Mouse (Mus musculus) stomach, embryonic 15.5 days (tissue): Measurements from ENCODE around the gene Yipf3. TPM values are rescaled to one million over a fixed set of nuclear protein-coding genes. Genes with fewer than 3 reads are reported as not detected.

Experiments used
- ATAC-seq: fragments of 200-750 bp; cut with Nextera tagmentation; 2 replicates; pipeline ENCODE4 v1.8.0; 2017; ENCODE audit warnings: low read depth, moderate number of reproducible peaks, moderate TSS enrichment; ENCODE audit not compliant: insufficient read depth, low FRiP score
- H3K27ac ChIP-seq: fragments of 300-500 bp; sonication (generic); 2 replicates; pipeline ENCODE4 v1.5.1; 2015; ENCODE audit warnings: mild to moderate bottlenecking, inconsistent platforms
- H3K27me3 ChIP-seq: fragments of 300-500 bp; sonication (generic); replicated peaks from 2 replicates; pipeline ENCODE4 v1.6.1; 2015; ENCODE audit warnings: inconsistent platforms
- H3K36me3 ChIP-seq: fragments of 300-500 bp; sonication (generic); 2 replicates; pipeline ENCODE4 v1.6.1; 2015; ENCODE audit warnings: inconsistent platforms
- H3K4me1 ChIP-seq: fragments of 300-500 bp; sonication (generic); 2 replicates; pipeline ENCODE4 v1.6.1; 2015; ENCODE audit warnings: inconsistent platforms
- H3K4me2 ChIP-seq: fragments of 300-500 bp; sonication (generic); 2 replicates; pipeline ENCODE4 v1.6.1; 2015; ENCODE audit warnings: mild to moderate bottlenecking, inconsistent platforms
- H3K4me3 ChIP-seq: fragments of 300-500 bp; sonication (generic); replicated peaks from 2 replicates; pipeline ENCODE4 v1.5.1; 2015; ENCODE audit warnings: inconsistent platforms
- H3K9ac ChIP-seq: fragments of 300-500 bp; sonication (generic); 2 replicates; pipeline ENCODE4 v1.6.1; 2015; ENCODE audit warnings: inconsistent platforms
- H3K9me3 ChIP-seq: fragments of 300-500 bp; sonication (generic); 2 replicates; pipeline ENCODE4 v1.6.1; 2016; ENCODE audit warnings: inconsistent platforms
- WGBS: fragments of 180-500 bp; shearing (Covaris S2); methylation state at CpG from one replicate; pipeline ENCODE4 v1.1.7; 2015; 5-methylcytosine and 5-hydroxymethylcytosine counted together
- microRNA counts: library from miRNA; unstranded; fragments of <30 nt; microRNA quantifications from one replicate; lab custom pipeline; 2016
- microRNA-seq: library from miRNA; unstranded; fragments of <30 nt; microRNA quantifications from one replicate; pipeline ENCODE4, GENCODE M21; 2016
- polyA plus RNA-seq: library from polyadenylated mRNA; unstranded; fragments of >200 nt; fragmentation: Nextera tagmentation; extraction: Ambion mirVana; gene quantifications from 2 replicates; pipeline ENCODE4 v1.2.1, GENCODE M21; 2015

Gene Yipf3
- polyA plus RNA-seq, 1 experiment from 2014 or later, result 104 TPM

DNA sequence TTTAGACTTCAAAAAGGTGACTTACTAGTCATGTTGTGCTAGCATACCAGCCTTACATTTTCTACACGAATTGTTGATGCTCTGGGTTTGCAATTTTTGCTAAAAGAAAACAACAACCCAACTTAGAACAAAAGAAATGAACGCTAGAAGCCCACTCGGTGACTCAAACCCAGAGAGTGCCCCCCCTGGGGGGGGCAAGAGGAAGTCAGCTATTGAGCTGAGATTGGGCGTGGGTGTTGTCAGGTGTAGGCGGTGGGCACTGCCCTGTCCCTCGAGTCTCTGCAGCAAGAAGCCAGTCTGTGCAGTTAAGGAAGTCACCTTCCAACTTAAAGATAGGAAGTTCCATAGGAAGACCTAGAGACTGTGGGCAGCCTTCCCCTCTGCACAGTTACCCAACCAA is 48.7 kb downstream of the Yipf3 start:
- Histone ChIP-seq H3K4me3 (no peak overlapping the region), H3K36me3 (no peaks in the 10 kb centered on the region), H3K9me3 (no peaks in the 10 kb centered on the region), H3K9ac (no peak overlapping the region), H3K27ac (no peak overlapping the region), H3K4me1 (peaks cover 18% of the 10 kb centered on the region), H3K27me3 (peaks cover 45% of the 10 kb centered on the region), H3K4me2 (peak overlapping the region; percentile 100; the same call in 1 of the 2 replicates)
- no peak for ATAC-seq
- WGBS, result 30% methylated on average over 6 of the region's 6 CpGs

DNA sequence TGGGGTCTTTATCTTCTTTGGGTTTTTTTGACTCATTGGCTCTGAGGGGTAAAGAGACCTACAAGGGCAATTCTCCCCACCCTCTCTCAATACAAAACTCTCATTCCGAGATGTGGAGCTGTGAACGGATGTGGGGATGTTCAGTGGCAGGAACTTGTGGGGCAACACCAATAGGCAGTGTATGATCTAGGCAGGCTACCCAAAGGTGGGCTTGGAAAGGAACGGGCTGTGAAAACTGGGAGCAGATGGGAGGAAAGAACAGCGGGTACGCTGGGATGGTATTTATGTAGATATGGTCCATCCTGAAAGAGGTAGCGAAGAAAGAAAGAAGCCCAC is 49.1 kb downstream of the Yipf3 start:
- no peaks in the 10 kb centered on the region for H3K9me3 ChIP-seq
- H3K4me3 ChIP-seq, result peak overlapping the region; percentile 59
- H3K4me2 ChIP-seq, result peak overlapping the region; percentile 100
- H3K4me1 ChIP-seq, result peaks cover 18% of the 10 kb centered on the region
- H3K36me3 ChIP-seq, result no peaks in the 10 kb centered on the region
- ATAC-seq, result no peak
- WGBS, result 12% methylated on average over 6 of the region's 6 CpGs
- H3K27ac ChIP-seq, result no peak overlapping the region
- H3K27me3 ChIP-seq, result peaks cover 45% of the 10 kb centered on the region
- H3K9ac ChIP-seq, result 0 out of 2 replicates have a peak overlapping the region, but pooled peaks have one; percentile 41

DNA sequence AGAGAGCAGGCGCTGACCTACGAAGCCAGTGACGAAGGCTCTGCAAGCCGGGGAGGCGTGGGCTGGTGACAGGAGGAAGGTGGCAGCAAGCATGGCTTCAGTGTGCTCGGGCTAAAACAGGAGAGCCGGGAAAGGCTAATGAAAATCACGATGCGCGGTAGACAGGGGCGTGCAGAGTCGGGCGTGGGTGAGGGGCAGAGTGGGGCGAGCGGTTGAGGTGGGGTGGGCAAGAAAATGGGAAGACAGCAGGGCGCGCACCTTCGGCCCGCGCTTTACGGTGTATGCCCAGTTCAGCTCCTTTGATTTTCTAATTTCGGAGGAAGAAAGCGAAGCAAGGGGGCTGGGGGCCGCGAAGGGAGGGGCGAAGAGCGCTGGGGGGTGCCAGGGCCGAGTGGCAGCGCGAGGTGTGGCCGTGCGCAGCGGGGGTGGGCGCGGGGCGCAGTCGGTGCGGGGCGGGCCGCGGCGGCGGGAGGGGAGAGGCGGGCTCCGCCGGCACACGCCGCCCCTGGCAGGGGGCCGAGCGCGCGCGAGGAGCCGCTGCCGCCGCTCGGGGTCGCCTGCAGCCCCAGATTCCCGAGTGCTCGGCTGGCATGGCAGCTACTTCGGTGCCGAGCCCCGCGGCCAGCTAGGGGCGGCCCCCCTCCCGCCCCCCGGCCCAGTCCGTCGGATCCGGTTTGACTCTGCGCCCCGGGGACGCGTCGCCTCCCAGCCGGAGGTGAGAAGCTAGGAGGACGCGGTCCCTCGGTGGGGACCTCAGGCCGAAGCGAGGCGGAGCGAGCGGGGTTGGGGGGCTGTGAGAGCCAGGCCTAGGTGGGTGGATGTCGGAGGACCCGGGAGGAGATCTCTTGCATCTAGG is 49.7 kb downstream of the Yipf3 start, which contains the start of gene Dlk2:
TSS of gene Dlk2 (plus strand) at position 58 of the 856 bp plus-strand sequence.
- under 1% methylated on average over 75 of the region's 86 CpGs for WGBS
- H3K9ac ChIP-seq, result peak within 1 kb of the TSS; percentile 41
- H3K27ac ChIP-seq, result no peak within 1 kb of the TSS
- H3K27me3 ChIP-seq, result peaks cover 45% of the 10 kb centered on the region
- H3K4me2 ChIP-seq, result peak within 1 kb of the TSS; percentile 100
- ATAC-seq, result no peak
- peaks cover 18% of the 10 kb centered on the region for H3K4me1 ChIP-seq
- no peaks in the 10 kb centered on the region for H3K36me3 ChIP-seq
- peak within 1 kb of the TSS; percentile 59 for H3K4me3 ChIP-seq
- no peaks in the 10 kb centered on the region for H3K9me3 ChIP-seq

DNA sequence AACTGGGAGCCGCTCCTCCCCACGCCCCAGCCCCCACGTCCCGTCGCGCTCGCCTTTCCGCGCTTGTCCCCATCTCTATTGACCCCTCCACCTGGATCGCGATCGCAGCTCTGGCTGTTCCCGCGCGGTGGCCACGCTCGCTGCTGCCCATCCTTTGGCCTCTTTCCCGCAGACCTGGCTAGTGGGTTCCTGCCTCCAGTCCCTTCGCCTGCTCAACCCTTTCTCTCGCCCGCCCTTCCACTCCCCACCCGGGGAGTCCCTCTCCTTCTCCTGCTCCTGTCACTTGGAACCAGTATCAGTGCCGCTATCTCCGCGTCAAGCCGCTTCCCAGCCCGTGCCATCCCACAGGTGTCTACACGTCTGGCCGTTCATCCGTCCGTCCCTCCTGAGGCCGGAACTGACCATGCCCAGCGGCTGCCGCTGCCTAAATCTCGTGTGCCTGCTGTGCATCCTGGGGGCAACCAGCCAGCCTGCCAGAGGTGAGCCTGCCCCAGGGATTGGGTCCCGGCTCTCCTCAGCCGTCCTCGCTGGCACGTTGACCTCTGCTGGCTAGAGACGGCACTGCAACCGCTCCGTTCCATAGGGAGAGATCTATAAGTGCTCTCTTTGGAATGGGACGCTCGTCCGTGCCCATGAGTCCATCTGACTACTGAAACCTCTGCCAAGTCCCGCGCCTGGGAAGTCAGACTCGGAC is 50.5 kb downstream of the Yipf3 start:
- no peak overlapping the region for H3K27ac ChIP-seq
- peak overlapping the region; percentile 41 for H3K9ac ChIP-seq
- H3K4me3 ChIP-seq, result peak overlapping the region; percentile 59
- H3K4me1 ChIP-seq, result peaks cover 18% of the 10 kb centered on the region
- no peaks in the 10 kb centered on the region for H3K36me3 ChIP-seq
- H3K9me3 ChIP-seq, result no peaks in the 10 kb centered on the region
- 1% methylated on average over 48 of the region's 48 CpGs for WGBS
- H3K27me3 ChIP-seq, result peaks cover 44% of the 10 kb centered on the region
- ATAC-seq, result peak; percentile 82; the same call in 1 of the 2 replicates
- H3K4me2 ChIP-seq, result peak overlapping the region; percentile 100

DNA sequence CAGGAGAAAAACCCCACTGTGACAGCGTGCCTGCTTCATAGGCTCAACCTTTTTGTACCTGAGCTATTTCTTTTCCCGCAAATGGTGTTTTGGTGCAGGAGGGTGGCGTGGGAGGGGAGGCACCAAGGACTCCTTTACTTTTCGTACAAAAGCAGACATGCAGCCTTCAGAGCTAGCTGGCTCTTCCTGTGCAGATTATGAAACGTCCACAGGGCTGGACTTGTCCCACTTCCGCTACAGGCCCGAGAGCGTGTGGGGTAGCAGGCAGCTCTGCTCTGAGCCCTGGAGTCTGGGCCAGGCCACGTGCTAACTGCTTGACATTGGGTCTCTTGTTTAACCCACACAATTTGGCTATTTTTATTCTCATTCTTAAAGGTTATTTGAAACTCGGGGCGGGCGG is 54.0 kb downstream of the Yipf3 start:
- no peak overlapping the region for H3K4me2 ChIP-seq
- WGBS, result 71% methylated on average over 12 of the region's 12 CpGs
- H3K9ac ChIP-seq, result no peak overlapping the region
- H3K4me3 ChIP-seq, result no peak overlapping the region
- H3K9me3 ChIP-seq, result no peaks in the 10 kb centered on the region
- H3K36me3 ChIP-seq, result no peaks in the 10 kb centered on the region
- no peak overlapping the region for H3K27ac ChIP-seq
- no peak for ATAC-seq
- H3K27me3 ChIP-seq, result peaks cover 19% of the 10 kb centered on the region
- peaks cover 18% of the 10 kb centered on the region for H3K4me1 ChIP-seq

MicroRNAs encoded within 50 kb of the gene (microRNA counts, 519-probe panel; counts per million panel counts)
- not detected for microRNA mmu-miR-693-3p (lab: Ali Mortazavi, UCI)
- microRNA mmu-miR-693-5p (lab: Ali Mortazavi, UCI), result not detected

Small RNA genes within 50 kb of the gene (microRNA-seq; reads per million reads assigned to microRNA genes)
- gene Mir693, result 0.58 reads per million

Other genes with a start within 250 kb of the Yipf3 start
- gene Vegfa, start 215.7 kb upstream of the Yipf3 start, polyA plus RNA-seq, result 4.9 and 5.7 TPM in 2 replicates
- gene Mrps18a, start 137.1 kb upstream of the Yipf3 start, polyA plus RNA-seq, result 128 and 137 TPM in 2 replicates
- gene Rsph9, start 103.9 kb upstream of the Yipf3 start, polyA plus RNA-seq, result 8.7 and 11.6 TPM in 2 replicates
- gene Mad2l1bp, start 94.5 kb upstream of the Yipf3 start, polyA plus RNA-seq, result 32.9 and 33.3 TPM in 2 replicates
- 34.7 and 35.8 TPM in 2 replicates for gene Gtpbp2, start 87.0 kb upstream of the Yipf3 start, polyA plus RNA-seq
- gene Polh, start 45.4 kb upstream of the Yipf3 start, polyA plus RNA-seq, result 15.3 and 15.4 TPM in 2 replicates
- gene Xpo5, start 45.3 kb upstream of the Yipf3 start, polyA plus RNA-seq, result 30.1 and 33.3 TPM in 2 replicates
- 77.4 and 79.8 TPM in 2 replicates for gene Polr1c, start within 50 bp of the Yipf3 start, polyA plus RNA-seq
- gene Lrrc73, start 5.5 kb downstream of the Yipf3 start, polyA plus RNA-seq, result 0.58 and 1.1 TPM in 2 replicates
- gene Tjap1, start 34.9 kb downstream of the Yipf3 start, polyA plus RNA-seq, result 33.8 and 37.2 TPM in 2 replicates
- gene Dlk2, start 49.3 kb downstream of the Yipf3 start, polyA plus RNA-seq, result 4.5 and 5.7 TPM in 2 replicates
- gene Abcc10, start 80.3 kb downstream of the Yipf3 start, polyA plus RNA-seq, result 5.3 and 5.9 TPM in 2 replicates
- gene Zfp318, start 135.7 kb downstream of the Yipf3 start, polyA plus RNA-seq, result 8.2 and 9.8 TPM in 2 replicates
- gene Crip3, start 180.8 kb downstream of the Yipf3 start, polyA plus RNA-seq, result 1.3 and 1.9 TPM in 2 replicates
- not detected in 2 replicates for gene Slc22a7, start 190.4 kb downstream of the Yipf3 start, polyA plus RNA-seq
- 0.27 and 0.31 TPM in 2 replicates for gene Ttbk1, start 239.6 kb downstream of the Yipf3 start, polyA plus RNA-seq
- 47.7 and 49.7 TPM in 2 replicates for gene Dnph1, start 248.6 kb downstream of the Yipf3 start, polyA plus RNA-seq